8 mouse cellular contexts compared by ENCODE assay signal in the genomic region with DNA sequence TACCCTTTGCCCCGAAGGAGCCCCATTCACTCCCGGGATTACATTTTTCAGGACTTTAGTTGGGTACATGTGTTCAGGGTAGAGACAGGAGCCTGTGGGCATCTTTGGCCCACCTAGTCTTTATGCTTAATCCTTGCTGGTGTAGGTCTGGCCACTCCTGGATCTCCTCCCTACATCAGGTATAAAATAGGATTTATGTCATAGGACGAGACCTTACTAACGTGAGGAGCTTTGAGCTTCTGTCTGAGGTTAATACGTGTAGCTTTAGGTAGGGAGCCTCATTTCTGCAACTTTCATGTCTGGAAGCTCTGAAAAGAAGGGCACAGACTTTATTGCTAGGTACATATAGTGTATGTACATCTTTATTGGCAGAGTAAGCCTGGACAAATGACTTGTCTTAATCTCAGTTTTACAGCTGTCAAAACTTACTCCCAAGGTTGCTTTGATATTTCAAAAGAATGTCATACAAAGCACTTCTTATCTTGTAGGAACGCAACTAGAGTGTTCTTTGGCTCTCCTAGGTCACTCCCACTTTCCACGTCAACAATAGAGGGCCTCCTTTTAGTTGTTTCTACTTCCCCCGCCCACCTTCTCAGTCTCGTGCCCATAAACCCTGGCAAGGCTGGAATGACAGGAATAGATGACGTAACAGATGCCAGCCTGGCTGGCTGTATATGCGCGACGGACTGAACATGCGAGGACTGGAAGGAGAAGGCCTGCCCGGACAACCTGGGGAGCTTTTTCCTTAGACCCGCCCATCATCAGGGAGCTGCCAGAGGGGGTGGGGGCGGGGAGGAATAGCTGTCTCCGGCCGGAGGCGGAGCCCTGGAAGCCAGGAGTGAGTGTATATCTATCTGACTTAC. TPM values are rescaled to one million over a fixed set of nuclear protein-coding genes. Genes with fewer than 3 reads are reported as not detected.
DNase-seq lines count a peak whose midpoint lies in the region; ATAC-seq lines count a peak whose summit lies in the region.

No protein-coding gene starts in this region.

- no peaks in the 10 kb centered on the region for H3K9me3 ChIP-seq in hindbrain, embryonic 11.5 days (ENCODE audit: control insufficient read depth, low read length)
- no peaks in the 10 kb centered on the region for H3K9me3 ChIP-seq in lung, embryonic 15.5 days

- peaks cover 12% of the 10 kb centered on the region for H3K4me1 ChIP-seq in hindbrain, embryonic 11.5 days (replicated peaks; ENCODE audit: control insufficient read depth, insufficient read depth, low read length)
- H3K4me1 ChIP-seq in lung, embryonic 15.5 days = peaks cover 39% of the 10 kb centered on the region

- peak overlapping the region; percentile 50 for H3K4me2 ChIP-seq in hindbrain, embryonic 11.5 days (replicated peaks; ENCODE audit: low read depth, low read length)
- H3K4me2 ChIP-seq in lung, embryonic 15.5 days = peak overlapping the region; percentile 83

- H3K27me3 ChIP-seq in hindbrain, embryonic 11.5 days (ENCODE audit: control insufficient read depth, insufficient read depth, low read length) = no peaks in the 10 kb centered on the region
- H3K27me3 ChIP-seq in lung, embryonic 15.5 days = peaks cover 11% of the 10 kb centered on the region; the same call in 1 of the 2 replicates

- ATAC-seq in hindbrain, embryonic 11.5 days (ENCODE audit: low FRiP score) = 0 out of 2 replicates have a peak, but pooled peaks have one; percentile 21
- ATAC-seq in lung, embryonic 15.5 days (ENCODE audit: borderline replicate concordance, extremely low read depth, low FRiP score, low TSS enrichment) = peak; percentile 72

- 7% methylated on average over 20 of the region's 20 CpGs for WGBS in hindbrain, embryonic 11.5 days
- 3% methylated on average over 20 of the region's 20 CpGs for WGBS in lung, embryonic 15.5 days

- peak; percentile 91 for DNase-seq in MN1 (ENCODE audit: low spot score)
- peak; percentile 42 for DNase-seq in cerebellum, adult 8-10 months
- peak; percentile 56 for DNase-seq in forelimb bud, embryonic 11.5 days (ENCODE audit: low read depth, low spot score)
- DNase-seq in hindbrain, embryonic 11.5 days (ENCODE audit: low spot score) = peak; percentile 56
- peak; percentile 38 for DNase-seq in layer of hippocampus, adult 9-10 months (ENCODE audit: low spot score)
- peak; percentile 80 for DNase-seq in ovary, adult 18-20 months (ENCODE audit: low spot score)
- peak; percentile 49 for DNase-seq in thymus, postnatal 25 days

- H3K36me3 ChIP-seq in hindbrain, embryonic 11.5 days (ENCODE audit: control insufficient read depth, insufficient read depth, low read length) = no peaks in the 10 kb centered on the region
- peaks cover 6% of the 10 kb centered on the region; the same call in 1 of the 2 replicates for H3K36me3 ChIP-seq in lung, embryonic 15.5 days

- H3K9ac ChIP-seq in hindbrain, embryonic 11.5 days (ENCODE audit: low read depth, low read length) = peak overlapping the region; percentile 12; the same call in 1 of the 2 replicates
- H3K9ac ChIP-seq in lung, embryonic 15.5 days = peak overlapping the region; percentile 27; the same call in 1 of the 2 replicates

- peak overlapping the region; percentile 37; the same call in 1 of the 2 replicates for H3K27ac ChIP-seq in hindbrain, embryonic 11.5 days (ENCODE audit: low read depth, low read length)
- peak overlapping the region; percentile 90 for H3K27ac ChIP-seq in lung, embryonic 15.5 days

- H3K4me3 ChIP-seq in hindbrain, embryonic 11.5 days (ENCODE audit: low read depth, low read length) = peak overlapping the region; percentile 68
- peak overlapping the region; percentile 76 for H3K4me3 ChIP-seq in lung, embryonic 15.5 days

RNA-seq across cellular contexts. Expression of a gene that starts 0.7 kb away (rescaled TPM):
- 10.9 and 12.2 TPM in 2 replicates for polyA plus RNA-seq in hindbrain, embryonic 11.5 days (2014; fragmentation: Nextera tagmentation; extraction: Ambion mirVana)
- 54.6 and 55.2 TPM in 2 replicates for polyA plus RNA-seq in lung, embryonic 15.5 days (2015; fragmentation: Nextera tagmentation; extraction: Ambion mirVana)

RNA-seq across cellular contexts. Expression of a gene that starts 10.2 kb away (rescaled TPM):
- not detected in 2 replicates for polyA plus RNA-seq in hindbrain, embryonic 11.5 days (2014; fragmentation: Nextera tagmentation; extraction: Ambion mirVana)
- not detected in 2 replicates for polyA plus RNA-seq in lung, embryonic 15.5 days (2015; fragmentation: Nextera tagmentation; extraction: Ambion mirVana)

RNA-seq across cellular contexts. Expression of a gene that starts 37.0 kb away (rescaled TPM):
- polyA plus RNA-seq in hindbrain, embryonic 11.5 days (2014; fragmentation: Nextera tagmentation; extraction: Ambion mirVana) = 0.21 TPM in 1 of 2 replicates, not detected in the other
- 0.14 TPM in 1 of 2 replicates, not detected in the other for polyA plus RNA-seq in lung, embryonic 15.5 days (2015; fragmentation: Nextera tagmentation; extraction: Ambion mirVana)

RNA-seq across cellular contexts. Expression of a gene that starts 37.5 kb away (rescaled TPM):
- polyA plus RNA-seq in hindbrain, embryonic 11.5 days (2014; fragmentation: Nextera tagmentation; extraction: Ambion mirVana) = 0.85 and 1.8 TPM in 2 replicates
- polyA plus RNA-seq in lung, embryonic 15.5 days (2015; fragmentation: Nextera tagmentation; extraction: Ambion mirVana) = 1.0 and 1.4 TPM in 2 replicates

RNA-seq across cellular contexts. Expression of a gene that starts 38.2 kb away (rescaled TPM):
- not detected in 2 replicates for polyA plus RNA-seq in hindbrain, embryonic 11.5 days (2014; fragmentation: Nextera tagmentation; extraction: Ambion mirVana)
- polyA plus RNA-seq in lung, embryonic 15.5 days (2015; fragmentation: Nextera tagmentation; extraction: Ambion mirVana) = not detected in 2 replicates

Comparison
In these comparisons a context has a peak if more than half of its experiments do, and no peak if none do; other contexts are left out.
1. Peak in every context shown above with its lines: DNase-seq, ATAC-seq, H3K4me3 ChIP-seq and H3K27ac ChIP-seq.
2. DNase-seq: peak in every context shown above with its lines; median percentile 91 in MN1; 80 in ovary, adult 18-20 months; 56 in forelimb bud, embryonic 11.5 days; 56 in hindbrain, embryonic 11.5 days; 49 in thymus, postnatal 25 days; 42 in cerebellum, adult 8-10 months; 38 in layer of hippocampus, adult 9-10 months.